Mouse (Mus musculus) liver, embryonic 14.5 days (tissue): Measurements from ENCODE around the gene Rasgef1b. TPM values are rescaled to one million over a fixed set of nuclear protein-coding genes. Genes with fewer than 3 reads are reported as not detected.
A peak's percentile ranks its signal among the peaks of the same experiment; 100 is the strongest.

ENCODE experiments used
- ATAC-seq: fragments of 200-750 bp; cut with Nextera tagmentation; 2 replicates; pipeline ENCODE4 v1.8.0; 2017; ENCODE audit warnings: moderate number of reproducible peaks, mild to moderate bottlenecking, moderate library complexity; ENCODE audit not compliant: insufficient read depth
- DNase-seq, 3 experiments: peaks; one replicate each; pipeline ENCODE4 v3.0.0-alpha.2; 2012 to 2013; ENCODE audit warnings: low read depth in 3 of 3, low spot score in 3 of 3
- H3K27ac ChIP-seq: fragments of 300-500 bp; sonication (generic); 2 replicates; pipeline ENCODE4 v1.5.1; 2014; ENCODE audit warnings: moderate library complexity, mild to moderate bottlenecking, control low read depth, inconsistent platforms
- H3K27me3 ChIP-seq: fragments of 300-500 bp; sonication (generic); 2 replicates; pipeline ENCODE4 v1.6.1; 2014; ENCODE audit warnings: mild to moderate bottlenecking, low read length, moderate library complexity; ENCODE audit not compliant: control insufficient read depth, insufficient read depth
- H3K36me3 ChIP-seq: fragments of 300-500 bp; sonication (generic); replicated peaks from 2 replicates; pipeline ENCODE4 v1.6.1; 2014; ENCODE audit warnings: low read depth; ENCODE audit not compliant: control insufficient read depth, insufficient read depth
- H3K4me1 ChIP-seq, 2 experiments: fragments of 200-500 bp in 1 of 2; fragments of 300-500 bp in 1 of 2; sonication (generic) in 1 of 2; replicated peaks; 2 replicates each; pipeline ENCODE4 v1.6.1; 2012 to 2014; ENCODE audit warnings: antibody characterized with exemption in 1 of 2, inconsistent platforms in 1 of 2, low read length in 1 of 2; ENCODE audit not compliant: control insufficient read depth in 2 of 2, insufficient read depth in 2 of 2
- H3K4me2 ChIP-seq: fragments of 300-500 bp; sonication (generic); 2 replicates; pipeline ENCODE4 v1.6.1; 2014; ENCODE audit warnings: low read depth, mild to moderate bottlenecking, control low read depth, moderate library complexity
- H3K4me3 ChIP-seq, 2 experiments: fragments of 200-500 bp in 1 of 2; fragments of 300-500 bp in 1 of 2; sonication (generic) in 1 of 2; 2 replicates each; pipeline ENCODE4 v1.5.1; 2012 to 2014; ENCODE audit warnings: low read depth in 2 of 2, low read length in 2 of 2, mild to moderate bottlenecking in 2 of 2, control low read depth in 1 of 2, inconsistent platforms in 1 of 2, moderate library complexity in 1 of 2; ENCODE audit not compliant: insufficient read depth in 1 of 2
- H3K9ac ChIP-seq: fragments of 300-500 bp; sonication (generic); replicated peaks from 2 replicates; pipeline ENCODE4 v1.6.1; 2014; ENCODE audit warnings: mild to moderate bottlenecking, control low read depth, moderate library complexity
- H3K9me3 ChIP-seq: fragments of 300-500 bp; sonication (generic); 2 replicates; pipeline ENCODE4 v1.6.1; 2016; ENCODE audit warnings: low read length, mixed read lengths; ENCODE audit not compliant: control insufficient read depth
- CTCF ChIP-seq: IDR thresholded peaks from 2 replicates; pipeline ENCODE4 v1.5.1; 2016; ENCODE audit warnings: antibody characterized with exemption, low read depth, control low read depth
- EP300 ChIP-seq: IDR thresholded peaks from 2 replicates; pipeline ENCODE4 v1.6.1; 2016; ENCODE audit warnings: antibody characterized with exemption, low read depth
- WGBS: fragments of 180-500 bp; shearing (Covaris S2); extraction: QIAGEN DNeasy Blood & Tissue Kit; methylation state at CpG from one replicate; pipeline ENCODE4 v1.1.7; 2014; ENCODE audit not compliant: insufficient replicate concordance; 5-methylcytosine and 5-hydroxymethylcytosine counted together
- polyA plus RNA-seq, 2 experiments: library from polyadenylated mRNA; depleted of rRNA in 1 of 2; stranded (reverse) in 1 of 2; unstranded in 1 of 2; fragments of >200 nt; fragmentation: Nextera tagmentation in 1 of 2; extraction: Ambion mirVana in 1 of 2; gene quantifications; 2 replicates each; pipeline versions ENCODE4 v1.2.1 to v1.2.3; 2012 to 2014

Rasgef1b gene
- polyA plus RNA-seq, 2 experiments, result 2.8 to 4.2 TPM

DNA sequence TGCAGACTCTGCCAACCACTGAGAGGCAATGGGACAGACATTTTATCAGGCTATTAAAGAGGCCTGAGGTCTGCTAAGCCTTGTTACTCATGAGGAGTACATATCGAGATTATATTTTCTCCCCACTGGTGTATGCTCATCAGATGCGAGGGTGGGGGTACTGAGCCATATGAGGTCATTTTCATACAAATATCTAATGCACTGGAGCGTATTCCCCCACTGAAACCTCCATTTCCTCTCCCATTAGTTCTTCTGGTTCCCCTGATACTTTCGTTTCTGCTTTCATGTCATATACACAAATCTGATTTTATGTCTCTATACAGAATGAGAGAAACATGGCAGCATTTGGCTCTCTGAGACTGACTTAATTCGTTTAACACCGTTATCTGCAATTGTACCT lies 314.6 kb downstream of the Rasgef1b start:
- DNase-seq, result no peak
- no peak for ATAC-seq
- Histone ChIP-seq H3K4me3 (no peak overlapping the region), H3K4me2 (no peak overlapping the region), H3K9me3 (no peaks in the 10 kb centered on the region), H3K4me1 (no peaks in the 10 kb centered on the region; a peak in 1 of 4 replicates), H3K27ac (no peak overlapping the region), H3K27me3 (no peaks in the 10 kb centered on the region), H3K36me3 (no peaks in the 10 kb centered on the region), H3K9ac (no peak overlapping the region)
- TF ChIP-seq EP300 (no peak), CTCF (no peak)
- 62% methylated on average over 6 of the region's 6 CpGs for WGBS

DNA sequence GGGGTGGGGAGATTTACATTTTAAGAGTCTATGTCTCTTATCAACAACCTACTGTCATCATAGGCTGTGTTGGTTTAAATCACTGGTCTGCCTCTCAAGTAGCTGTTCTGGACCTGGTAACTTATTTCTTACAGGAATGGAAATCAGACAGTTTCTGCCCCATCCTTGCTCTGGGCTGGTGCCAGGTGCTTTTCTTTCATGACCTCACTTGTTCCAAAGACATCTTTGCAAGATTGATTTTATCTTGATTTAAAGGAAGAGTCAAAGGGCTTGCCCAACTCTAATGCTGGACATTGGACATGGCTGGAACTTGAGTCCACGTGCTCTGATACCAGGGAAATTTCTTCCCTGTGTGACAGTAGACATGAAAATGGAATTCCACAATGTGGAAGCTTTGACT lies 315.0 kb downstream of the Rasgef1b start:
- no peak overlapping the region for H3K27ac ChIP-seq
- H3K4me1 ChIP-seq, result no peaks in the 10 kb centered on the region
- WGBS, result 51% methylated on average over 1 of the region's 1 CpGs
- no peak overlapping the region for H3K9ac ChIP-seq
- H3K27me3 ChIP-seq, result no peaks in the 10 kb centered on the region
- DNase-seq (no peak), ATAC-seq (no peak)
- no peak overlapping the region for H3K4me3 ChIP-seq
- no peaks in the 10 kb centered on the region for H3K9me3 ChIP-seq
- H3K36me3 ChIP-seq, result no peaks in the 10 kb centered on the region
- no peak overlapping the region for H3K4me2 ChIP-seq
- TF ChIP-seq CTCF, result no peak
- TF ChIP-seq EP300, result no peak

DNA sequence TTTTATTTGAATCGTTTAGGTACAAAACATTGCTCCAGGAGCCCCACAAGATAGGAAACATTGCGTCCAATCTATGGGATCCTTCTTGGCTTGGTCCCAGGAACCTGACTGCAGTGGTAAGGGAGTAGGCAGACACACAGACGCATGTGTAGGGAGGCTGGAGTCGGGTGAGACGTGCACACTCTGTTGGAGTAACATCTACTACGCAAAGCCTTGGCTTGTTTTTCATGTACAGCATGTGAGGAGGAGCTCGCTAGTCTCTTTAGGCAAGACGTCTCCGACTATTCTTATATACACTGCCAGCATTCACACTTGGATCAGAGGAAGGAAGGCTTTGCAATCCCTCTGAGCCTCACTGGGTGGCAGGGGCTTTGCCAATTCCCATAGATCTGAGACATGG lies 315.5 kb downstream of the Rasgef1b start:
- no peak overlapping the region for H3K4me2 ChIP-seq
- TF ChIP-seq EP300 (no peak), CTCF (no peak)
- no peaks in the 10 kb centered on the region for H3K4me1 ChIP-seq
- H3K27me3 ChIP-seq, result no peaks in the 10 kb centered on the region
- no peak for ATAC-seq
- H3K27ac ChIP-seq, result no peak overlapping the region
- H3K36me3 ChIP-seq, result no peaks in the 10 kb centered on the region
- H3K4me3 ChIP-seq, result no peak overlapping the region
- no peak for DNase-seq
- no peaks in the 10 kb centered on the region for H3K9me3 ChIP-seq
- H3K9ac ChIP-seq, result no peak overlapping the region
- 64% methylated on average over 9 of the region's 9 CpGs for WGBS

DNA sequence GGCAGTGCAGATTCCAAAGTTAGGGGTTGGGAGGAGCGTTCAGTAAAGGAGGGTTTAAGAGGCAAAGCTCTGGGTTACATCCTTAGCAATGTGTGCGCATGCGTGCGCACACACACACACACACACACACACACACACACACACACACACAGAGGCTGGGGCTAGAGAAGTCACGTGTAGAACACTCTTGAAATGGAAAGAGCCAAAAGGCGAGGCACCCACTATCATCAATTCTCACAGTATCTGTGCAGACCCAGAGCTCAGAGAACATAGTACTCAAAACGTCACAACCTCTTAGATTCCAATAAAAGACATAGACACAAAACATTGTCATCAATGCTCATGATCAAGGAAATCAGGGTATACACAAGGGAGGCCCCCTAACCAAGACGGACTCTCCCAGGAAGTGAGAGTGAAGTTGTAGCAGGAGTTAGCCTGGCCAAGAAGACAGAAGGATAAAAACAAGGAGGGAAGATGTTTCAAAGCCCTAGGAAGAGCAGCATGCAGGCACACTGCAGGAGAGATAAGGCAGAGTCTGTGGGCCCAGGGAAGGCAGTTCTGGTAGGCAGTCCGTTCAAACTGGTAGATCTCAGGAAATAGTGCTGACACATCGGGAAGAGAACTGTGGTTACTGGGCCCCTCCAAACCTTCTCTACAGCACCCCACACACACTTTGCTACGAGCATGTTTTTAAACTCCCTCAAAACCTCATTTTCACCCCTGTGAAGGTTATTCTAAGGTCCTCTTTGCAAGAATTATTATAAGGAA lies 324.3 kb downstream of the Rasgef1b start:
- peak; percentile 75 for ATAC-seq
- DNase-seq, result no peak
- TF ChIP-seq EP300 (no peak), CTCF (no peak)
- Histone ChIP-seq H3K36me3 (no peaks in the 10 kb centered on the region), H3K27me3 (no peaks in the 10 kb centered on the region), H3K4me1 (peaks cover 0 to 28% of the 10 kb centered on the region in 2 experiments; a peak in 3 of 4 replicates), H3K4me3 (no peak overlapping the region), H3K9me3 (no peaks in the 10 kb centered on the region), H3K9ac (no peak overlapping the region), H3K27ac (no peak overlapping the region), H3K4me2 (no peak overlapping the region)
- 33% methylated on average over 11 of the region's 11 CpGs for WGBS

DNA sequence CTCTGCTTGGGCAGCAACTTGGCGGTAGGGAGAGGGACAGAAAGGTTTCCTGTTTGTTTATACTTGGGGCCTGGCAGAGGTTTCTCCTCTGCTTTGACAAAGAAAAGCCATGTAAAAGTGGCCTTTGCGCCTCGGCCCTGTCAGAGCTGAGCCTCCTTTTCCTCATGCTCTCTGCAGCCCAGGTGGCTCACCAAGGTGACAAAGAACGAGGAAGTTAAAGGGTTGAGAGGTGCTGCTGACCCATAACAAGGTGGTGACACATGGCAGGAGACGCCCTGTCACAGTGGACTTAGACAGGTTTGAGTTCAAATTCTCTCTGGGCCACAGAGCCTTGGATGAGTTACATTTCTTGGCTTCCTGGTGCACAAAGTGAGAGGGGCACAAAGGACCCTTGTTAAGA lies 325.5 kb downstream of the Rasgef1b start:
- no peak for DNase-seq
- no peak overlapping the region for H3K4me3 ChIP-seq
- H3K36me3 ChIP-seq, result no peaks in the 10 kb centered on the region
- 58% methylated on average over 5 of the region's 5 CpGs for WGBS
- peaks cover 0 to 31% of the 10 kb centered on the region in 2 experiments; a peak in 3 of 4 replicates for H3K4me1 ChIP-seq
- no peaks in the 10 kb centered on the region for H3K27me3 ChIP-seq
- no peak for TF ChIP-seq EP300
- TF ChIP-seq CTCF, result no peak
- H3K27ac ChIP-seq, result no peak overlapping the region
- H3K4me2 ChIP-seq, result no peak overlapping the region
- no peak overlapping the region for H3K9ac ChIP-seq
- H3K9me3 ChIP-seq, result no peaks in the 10 kb centered on the region
- no peak for ATAC-seq
